Mouse (Mus musculus) right cerebral cortex, postnatal 14 days (tissue): Measurements from ENCODE around the gene Tubg2.

ENCODE experiments used
- DNase-seq: peaks from one replicate; pipeline ENCODE4 v3.0.0; 2022

The Tubg2 gene

GRCm38 (mm10) chr11:101167211-101167962 is 11.7 kb downstream of the Tubg2 start:
- no peak for DNase-seq

- no peak for DNase-seq
Measured at GRCm38 (mm10) chr11:101167963-101168300, 12.2 kb downstream of the Tubg2 start.

- no peak for DNase-seq
Measured at GRCm38 (mm10) chr11:101168301-101168980, 12.7 kb downstream of the Tubg2 start.

- DNase-seq = no peak
Measured at GRCm38 (mm10) chr11:101169301-101170107, 13.8 kb downstream of the Tubg2 start.

GRCm38 (mm10) chr11:101170354-101170810 is 14.7 kb downstream of the Tubg2 start, which contains the start of gene Cntnap1:
Gene Cntnap1, plus strand, starts transcription at chr11:101170523.
- no peak for DNase-seq

GRCm38 (mm10) chr11:101170811-101171610 is 15.3 kb downstream of the Tubg2 start, which contains the start of gene Plekhh3:
Gene Plekhh3, minus strand, starts transcription at chr11:101171351.
- peak; percentile 95 for DNase-seq

- DNase-seq = peak; percentile 70
Measured at GRCm38 (mm10) chr11:101171721-101172433, 16.2 kb downstream of the Tubg2 start.

GRCm38 (mm10) chr11:101172434-101172815 is 16.7 kb downstream of the Tubg2 start:
- no peak for DNase-seq

GRCm38 (mm10) chr11:101173112-101173511 is 17.4 kb downstream of the Tubg2 start:
- DNase-seq = no peak

GRCm38 (mm10) chr11:101173631-101174388 is 18.1 kb downstream of the Tubg2 start:
- peak; percentile 68 for DNase-seq

GRCm38 (mm10) chr11:101174389-101174745 is 18.7 kb downstream of the Tubg2 start:
- no peak for DNase-seq

- no peak for DNase-seq
Measured at GRCm38 (mm10) chr11:101174851-101175628, 19.3 kb downstream of the Tubg2 start, which contains the start of gene Ccr10. Gene Ccr10, minus strand, starts transcription at chr11:101175443.

GRCm38 (mm10) chr11:101175636-101176116 is 20.0 kb downstream of the Tubg2 start:
- DNase-seq = peak; percentile 62

GRCm38 (mm10) chr11:101176117-101176691 is 20.5 kb downstream of the Tubg2 start:
- no peak for DNase-seq

- peak; percentile 80 for DNase-seq
Measured at GRCm38 (mm10) chr11:101176933-101177773, 21.4 kb downstream of the Tubg2 start.

- no peak for DNase-seq
Measured at GRCm38 (mm10) chr11:101178061-101179058, 22.7 kb downstream of the Tubg2 start.

- no peak for DNase-seq
Measured at GRCm38 (mm10) chr11:101179306-101179705, 23.6 kb downstream of the Tubg2 start.
